Mouse (Mus musculus): ENCODE results near the gene Syndig1. TPM values are rescaled to one million over a fixed set of nuclear protein-coding genes. Genes with fewer than 3 reads are reported as not detected.

Syndig1 gene
- polyA plus RNA-seq, 1 experiment from 2014 or later, result 4.7 TPM

- Histone ChIP-seq H3K36me3 (no peaks in the 10 kb centered on the region), H3K4me3 (no peak overlapping the region), H3K9me3 (no peaks in the 10 kb centered on the region), H3K9ac (no peak overlapping the region), H3K27ac (no peak overlapping the region), H3K4me2 (no peak overlapping the region), H3K27me3 (no peaks in the 10 kb centered on the region), H3K4me1 (no peaks in the 10 kb centered on the region)
- no peak for ATAC-seq (ENCODE audit: borderline replicate concordance, extremely low read depth, low FRiP score, low TSS enrichment)
- 55% methylated on average over 2 of the region's 2 CpGs for WGBS
Measured at GRCm38 (mm10) chr2:149991506-149991905, 162.5 kb downstream of the Syndig1 start.

GRCm38 (mm10) chr2:149992921-149993320 is 163.9 kb downstream of the Syndig1 start:
- no peaks in the 10 kb centered on the region for H3K27me3 ChIP-seq
- H3K4me1 ChIP-seq, result peaks cover 6% of the 10 kb centered on the region
- no peak overlapping the region for H3K9ac ChIP-seq
- no peaks in the 10 kb centered on the region for H3K36me3 ChIP-seq
- H3K9me3 ChIP-seq, result no peaks in the 10 kb centered on the region
- ATAC-seq (ENCODE audit: borderline replicate concordance, extremely low read depth, low FRiP score, low TSS enrichment), result no peak
- no peak overlapping the region for H3K4me3 ChIP-seq
- H3K4me2 ChIP-seq, result no peak overlapping the region
- H3K27ac ChIP-seq, result no peak overlapping the region
- WGBS, result 81% methylated on average over 4 of the region's 4 CpGs

- no peak overlapping the region for H3K27ac ChIP-seq
- WGBS, result 68% methylated on average over 5 of the region's 5 CpGs
- H3K4me2 ChIP-seq, result no peak overlapping the region
- H3K9me3 ChIP-seq, result no peaks in the 10 kb centered on the region
- no peaks in the 10 kb centered on the region for H3K36me3 ChIP-seq
- no peak overlapping the region for H3K4me3 ChIP-seq
- no peaks in the 10 kb centered on the region for H3K27me3 ChIP-seq
- peaks cover 11% of the 10 kb centered on the region for H3K4me1 ChIP-seq
- no peak for ATAC-seq (ENCODE audit: borderline replicate concordance, extremely low read depth, low FRiP score, low TSS enrichment)
- H3K9ac ChIP-seq, result no peak overlapping the region
Measured at GRCm38 (mm10) chr2:149996382-149996964, 167.5 kb downstream of the Syndig1 start.

- no peak overlapping the region for H3K4me2 ChIP-seq
- no peak overlapping the region for H3K9ac ChIP-seq
- peak; percentile 66; the same call in 1 of the 2 replicates for ATAC-seq (ENCODE audit: borderline replicate concordance, extremely low read depth, low FRiP score, low TSS enrichment)
- H3K4me1 ChIP-seq, result peaks cover 11% of the 10 kb centered on the region
- no peaks in the 10 kb centered on the region for H3K27me3 ChIP-seq
- no peaks in the 10 kb centered on the region for H3K36me3 ChIP-seq
- 81% methylated on average over 2 of the region's 2 CpGs for WGBS
- no peak overlapping the region for H3K27ac ChIP-seq
- H3K9me3 ChIP-seq, result no peaks in the 10 kb centered on the region
- no peak overlapping the region for H3K4me3 ChIP-seq
Measured at GRCm38 (mm10) chr2:149997657-149998056, 168.6 kb downstream of the Syndig1 start.

GRCm38 (mm10) chr2:149998373-149999108 is 169.5 kb downstream of the Syndig1 start:
- WGBS, result 70% methylated on average over 4 of the region's 4 CpGs
- Histone ChIP-seq H3K36me3 (no peaks in the 10 kb centered on the region), H3K4me2 (no peak overlapping the region), H3K4me3 (no peak overlapping the region), H3K27me3 (no peaks in the 10 kb centered on the region), H3K4me1 (peaks cover 15% of the 10 kb centered on the region), H3K27ac (no peak overlapping the region), H3K9ac (no peak overlapping the region), H3K9me3 (no peaks in the 10 kb centered on the region)
- no peak for ATAC-seq (ENCODE audit: borderline replicate concordance, extremely low read depth, low FRiP score, low TSS enrichment)

GRCm38 (mm10) chr2:150000564-150000963 is 171.6 kb downstream of the Syndig1 start:
- no peak overlapping the region for H3K27ac ChIP-seq
- no peak for ATAC-seq (ENCODE audit: borderline replicate concordance, extremely low read depth, low FRiP score, low TSS enrichment)
- peaks cover 15% of the 10 kb centered on the region for H3K4me1 ChIP-seq
- no peak overlapping the region for H3K9ac ChIP-seq
- 56% methylated on average over 2 of the region's 2 CpGs for WGBS
- H3K27me3 ChIP-seq, result no peaks in the 10 kb centered on the region
- no peaks in the 10 kb centered on the region for H3K36me3 ChIP-seq
- no peak overlapping the region for H3K4me3 ChIP-seq
- no peak overlapping the region for H3K4me2 ChIP-seq
- H3K9me3 ChIP-seq, result no peaks in the 10 kb centered on the region

GRCm38 (mm10) chr2:150003499-150003898 is 174.5 kb downstream of the Syndig1 start:
- ATAC-seq (ENCODE audit: borderline replicate concordance, extremely low read depth, low FRiP score, low TSS enrichment), result peak; percentile 90
- H3K4me1 ChIP-seq, result peaks cover 4% of the 10 kb centered on the region; the same call in 1 of the 2 replicates
- no peaks in the 10 kb centered on the region for H3K9me3 ChIP-seq
- no peak overlapping the region for H3K27ac ChIP-seq
- 41% methylated on average over 3 of the region's 3 CpGs for WGBS
- no peak overlapping the region for H3K4me2 ChIP-seq
- H3K4me3 ChIP-seq, result no peak overlapping the region
- H3K27me3 ChIP-seq, result no peaks in the 10 kb centered on the region
- H3K9ac ChIP-seq, result no peak overlapping the region
- no peaks in the 10 kb centered on the region for H3K36me3 ChIP-seq

- H3K4me1 ChIP-seq, result peaks cover 12% of the 10 kb centered on the region; the same call in 1 of the 2 replicates
- peak; percentile 55; the same call in 1 of the 2 replicates for ATAC-seq (ENCODE audit: borderline replicate concordance, extremely low read depth, low FRiP score, low TSS enrichment)
- H3K36me3 ChIP-seq, result no peaks in the 10 kb centered on the region
- WGBS, result 45% methylated on average over 6 of the region's 6 CpGs
- H3K4me3 ChIP-seq, result no peak overlapping the region
- no peaks in the 10 kb centered on the region for H3K9me3 ChIP-seq
- no peak overlapping the region for H3K9ac ChIP-seq
- H3K27me3 ChIP-seq, result no peaks in the 10 kb centered on the region
- no peak overlapping the region for H3K4me2 ChIP-seq
- peak overlapping the region; percentile 63 for H3K27ac ChIP-seq
Measured at GRCm38 (mm10) chr2:150012787-150013346, 183.9 kb downstream of the Syndig1 start.

GRCm38 (mm10) chr2:150013785-150014184 is 184.8 kb downstream of the Syndig1 start:
- H3K4me2 ChIP-seq, result no peak overlapping the region
- H3K4me1 ChIP-seq, result peaks cover 12% of the 10 kb centered on the region; the same call in 1 of the 2 replicates
- no peaks in the 10 kb centered on the region for H3K9me3 ChIP-seq
- H3K4me3 ChIP-seq, result no peak overlapping the region
- WGBS, result 70% methylated on average over 4 of the region's 4 CpGs
- ATAC-seq (ENCODE audit: borderline replicate concordance, extremely low read depth, low FRiP score, low TSS enrichment), result no peak
- no peaks in the 10 kb centered on the region for H3K36me3 ChIP-seq
- H3K27me3 ChIP-seq, result no peaks in the 10 kb centered on the region
- 0 out of 2 replicates have a peak overlapping the region, but pooled peaks have one; percentile 63 for H3K27ac ChIP-seq
- no peak overlapping the region for H3K9ac ChIP-seq

GRCm38 (mm10) chr2:150016303-150016702 is 187.3 kb downstream of the Syndig1 start:
- H3K4me1 ChIP-seq, result peaks cover 12% of the 10 kb centered on the region; the same call in 1 of the 2 replicates
- no peak overlapping the region for H3K9ac ChIP-seq
- H3K9me3 ChIP-seq, result no peaks in the 10 kb centered on the region
- H3K36me3 ChIP-seq, result no peaks in the 10 kb centered on the region
- no peak overlapping the region for H3K4me2 ChIP-seq
- no peak overlapping the region for H3K4me3 ChIP-seq
- H3K27ac ChIP-seq, result no peak overlapping the region
- no peak for ATAC-seq (ENCODE audit: borderline replicate concordance, extremely low read depth, low FRiP score, low TSS enrichment)
- 64% methylated on average over 5 of the region's 5 CpGs for WGBS
- H3K27me3 ChIP-seq, result no peaks in the 10 kb centered on the region

- Histone ChIP-seq H3K27ac (no peak overlapping the region), H3K27me3 (no peaks in the 10 kb centered on the region), H3K36me3 (no peaks in the 10 kb centered on the region), H3K4me3 (no peak overlapping the region), H3K9me3 (no peaks in the 10 kb centered on the region), H3K4me2 (no peak overlapping the region), H3K9ac (no peak overlapping the region), H3K4me1 (0 out of 2 replicates have a peak, but pooled peaks cover 5% of the 10 kb centered on the region)
- 35% methylated on average over 2 of the region's 2 CpGs for WGBS
- no peak for ATAC-seq (ENCODE audit: borderline replicate concordance, extremely low read depth, low FRiP score, low TSS enrichment)
Measured at GRCm38 (mm10) chr2:150020706-150021105, 191.7 kb downstream of the Syndig1 start.

- Histone ChIP-seq H3K27me3 (no peaks in the 10 kb centered on the region), H3K9ac (no peak overlapping the region), H3K27ac (no peak overlapping the region), H3K9me3 (no peaks in the 10 kb centered on the region), H3K4me1 (no peaks in the 10 kb centered on the region), H3K4me3 (no peak overlapping the region), H3K36me3 (no peaks in the 10 kb centered on the region), H3K4me2 (no peak overlapping the region)
- WGBS, result 36% methylated on average over 2 of the region's 2 CpGs
- ATAC-seq (ENCODE audit: borderline replicate concordance, extremely low read depth, low FRiP score, low TSS enrichment), result peak; percentile 72
Measured at GRCm38 (mm10) chr2:150023873-150024339, 194.9 kb downstream of the Syndig1 start.

All from lung, embryonic 15.5 days (tissue).